Mouse (Mus musculus) embryo, embryonic 10.5 days (tissue): Measurements from ENCODE around the gene St6galnac4.

ENCODE experiments used
- DNase-seq: peaks from one replicate; pipeline ENCODE4 v3.0.0-alpha.2; 2015; ENCODE audit warnings: low spot score

Gene St6galnac4

DNA sequence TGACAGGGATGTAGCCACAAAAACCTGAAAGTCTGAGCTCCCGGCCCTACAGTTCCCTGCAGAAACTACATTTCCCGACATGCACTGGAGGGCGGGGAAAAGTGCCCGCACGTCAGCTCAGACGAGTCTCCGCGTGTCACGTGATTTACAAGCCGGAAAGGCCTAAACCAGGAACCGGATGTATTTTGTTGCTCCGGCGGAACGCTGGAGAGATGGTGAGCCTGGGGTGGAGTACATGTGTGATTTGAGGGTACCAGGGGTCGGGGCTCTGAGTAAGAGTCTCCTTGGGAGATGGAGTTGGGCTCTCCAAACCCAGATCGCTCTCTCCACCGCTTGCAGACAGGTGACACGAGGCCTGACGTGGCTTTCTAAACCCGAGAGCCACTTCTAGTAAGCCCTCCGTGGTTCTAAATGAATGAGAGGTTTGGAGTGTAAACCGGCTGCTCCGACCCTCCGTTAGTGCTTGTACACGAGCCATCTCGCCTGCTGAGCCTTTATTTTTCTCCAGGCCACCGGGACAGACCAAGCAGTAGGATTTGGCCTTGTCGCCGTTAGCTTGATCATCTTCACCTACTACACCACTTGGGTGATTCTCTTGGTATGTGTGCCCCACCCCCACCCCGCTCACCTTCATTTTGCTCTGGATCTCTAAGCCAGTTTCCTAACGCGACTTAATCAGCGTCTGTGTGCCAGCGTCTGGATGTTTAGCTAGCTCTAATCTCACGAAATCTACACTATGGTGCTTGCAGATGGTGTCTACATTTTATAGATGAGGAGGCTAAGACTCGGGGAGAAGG, 16.0 kb upstream of the St6galnac4 start, which contains the start of gene Dpm2:
Dpm2 (plus strand) TSS at position 161 of the 797 bp plus-strand sequence.
- DNase-seq, result peak; percentile 96

DNA sequence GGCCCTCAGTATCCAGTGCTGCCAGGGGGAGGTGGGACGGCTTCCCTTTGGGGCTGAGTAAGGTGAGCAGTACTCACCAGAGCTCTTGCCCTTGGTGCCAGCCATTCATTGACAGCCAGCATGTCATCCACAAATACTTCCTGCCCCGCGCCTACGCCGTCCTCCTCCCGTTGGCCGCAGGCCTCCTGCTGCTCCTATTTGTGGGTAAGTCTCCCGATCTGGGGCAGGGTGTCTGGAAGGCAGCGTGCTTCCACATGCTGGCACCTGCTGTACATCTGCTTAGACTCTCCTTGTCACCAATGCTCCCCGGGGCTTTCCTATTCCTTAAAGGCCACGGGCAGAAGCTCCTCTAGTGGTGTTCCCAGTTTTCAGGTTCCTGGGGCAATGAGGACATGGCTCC, 14.7 kb upstream of the St6galnac4 start:
- DNase-seq, result no peak

DNA sequence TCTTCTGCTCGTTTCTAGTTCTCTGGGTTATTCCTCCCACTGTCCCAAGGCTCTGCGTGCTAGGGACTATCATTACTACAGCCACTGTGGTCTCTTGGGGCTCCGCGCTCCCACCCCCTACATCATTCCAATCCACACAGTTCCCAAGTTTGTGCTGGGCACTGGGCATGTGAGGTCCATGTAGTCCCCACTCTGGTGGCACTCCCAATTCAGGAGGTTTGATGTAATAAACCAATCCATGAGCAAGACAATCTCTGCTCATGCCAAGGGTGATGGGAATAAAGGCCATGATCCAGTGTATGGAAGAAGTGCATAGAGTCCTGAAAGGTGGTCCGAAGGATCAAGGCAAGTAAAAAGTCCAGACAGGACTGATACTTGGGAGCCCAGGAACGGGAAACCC, 12.4 kb upstream of the St6galnac4 start, which contains the start of gene Pip5kl1:
Pip5kl1 (plus strand) TSS at position 301 of the 400 bp plus-strand sequence.
- DNase-seq, result no peak

DNA sequence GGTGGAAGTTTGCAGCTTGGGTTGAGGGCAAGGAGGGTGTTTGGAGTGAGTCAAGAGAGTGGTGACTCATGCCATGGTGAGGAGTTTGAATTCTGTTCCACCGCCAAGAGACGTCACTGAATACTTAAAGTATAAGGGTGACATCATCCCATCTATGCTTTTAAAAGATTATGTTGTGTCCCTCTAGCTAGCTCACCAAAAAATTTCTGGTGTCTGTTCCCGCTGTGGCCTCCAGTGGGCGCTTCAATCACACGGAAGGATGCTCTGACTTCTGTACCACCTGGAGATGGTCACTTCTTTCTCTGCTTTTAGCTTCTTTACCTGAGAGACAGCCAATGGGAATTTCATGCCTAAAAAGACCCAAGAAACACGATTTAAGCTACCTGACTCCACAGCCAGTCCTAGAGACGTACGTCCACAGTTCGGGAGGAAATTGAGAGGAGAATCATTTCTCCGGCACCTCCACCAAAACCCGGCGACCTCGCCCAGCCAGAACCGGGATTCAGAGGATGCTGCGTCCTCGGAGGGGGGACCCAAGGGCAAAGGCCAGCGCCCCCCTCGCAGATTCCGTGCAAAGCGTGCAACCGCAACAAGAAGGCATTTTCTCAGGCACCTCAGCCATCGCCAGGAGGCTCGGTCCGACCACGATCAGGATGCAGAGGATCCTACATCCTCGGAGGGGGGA, 11.9 kb upstream of the St6galnac4 start:
- peak; percentile 80 for DNase-seq

DNA sequence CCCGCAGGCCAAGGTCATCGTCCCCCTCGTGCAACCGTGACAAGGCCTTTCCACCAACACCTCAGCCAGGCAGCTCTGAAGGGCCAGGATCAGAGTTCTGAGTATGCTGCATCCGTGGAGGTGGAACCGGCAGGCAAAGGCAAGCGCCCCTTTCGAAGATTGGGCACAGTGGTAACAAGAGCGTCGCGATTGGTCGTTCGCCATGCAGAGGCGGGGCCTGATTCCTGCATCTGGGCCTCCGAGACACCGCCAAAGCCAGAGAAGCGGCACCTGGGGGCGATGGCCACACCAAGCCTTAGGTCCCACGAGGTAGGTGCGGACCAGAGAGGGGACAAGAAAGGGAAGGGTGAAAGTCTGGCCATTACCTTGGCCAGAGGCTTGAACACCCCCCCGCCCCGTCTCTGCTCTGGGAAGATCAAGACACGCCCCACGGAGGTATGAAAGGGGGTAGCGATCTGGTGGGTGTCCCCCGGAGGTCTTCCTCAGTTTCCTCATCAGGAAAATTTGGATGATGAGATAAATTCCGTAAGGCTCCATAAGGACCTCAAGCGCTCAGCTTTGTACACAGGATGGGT, 11.2 kb upstream of the St6galnac4 start, which contains the start of gene 9430097D07Rik:
9430097D07Rik (minus strand) TSS at position 99 of the 575 bp plus-strand sequence.
- DNase-seq, result peak; percentile 85

DNA sequence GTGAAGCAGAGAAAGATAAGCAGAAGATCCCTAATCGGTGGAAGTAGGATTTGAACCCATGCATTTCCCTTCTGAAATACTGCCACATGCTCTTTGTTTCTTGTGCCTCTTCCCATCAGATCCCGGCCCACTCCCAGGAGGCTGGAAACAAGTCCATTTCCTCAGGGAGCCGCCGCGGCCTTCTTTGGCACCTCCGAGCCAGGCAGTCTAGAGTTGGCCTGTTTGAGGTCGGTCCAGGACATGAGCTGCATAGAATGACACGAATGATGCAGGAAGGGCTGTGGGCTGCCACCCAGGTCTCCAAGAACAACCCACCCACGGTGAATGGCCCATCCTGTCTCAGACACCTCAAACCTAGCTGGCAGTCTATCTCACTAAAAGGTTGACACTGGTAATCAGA, 10.4 kb upstream of the St6galnac4 start:
- DNase-seq, result no peak

DNA sequence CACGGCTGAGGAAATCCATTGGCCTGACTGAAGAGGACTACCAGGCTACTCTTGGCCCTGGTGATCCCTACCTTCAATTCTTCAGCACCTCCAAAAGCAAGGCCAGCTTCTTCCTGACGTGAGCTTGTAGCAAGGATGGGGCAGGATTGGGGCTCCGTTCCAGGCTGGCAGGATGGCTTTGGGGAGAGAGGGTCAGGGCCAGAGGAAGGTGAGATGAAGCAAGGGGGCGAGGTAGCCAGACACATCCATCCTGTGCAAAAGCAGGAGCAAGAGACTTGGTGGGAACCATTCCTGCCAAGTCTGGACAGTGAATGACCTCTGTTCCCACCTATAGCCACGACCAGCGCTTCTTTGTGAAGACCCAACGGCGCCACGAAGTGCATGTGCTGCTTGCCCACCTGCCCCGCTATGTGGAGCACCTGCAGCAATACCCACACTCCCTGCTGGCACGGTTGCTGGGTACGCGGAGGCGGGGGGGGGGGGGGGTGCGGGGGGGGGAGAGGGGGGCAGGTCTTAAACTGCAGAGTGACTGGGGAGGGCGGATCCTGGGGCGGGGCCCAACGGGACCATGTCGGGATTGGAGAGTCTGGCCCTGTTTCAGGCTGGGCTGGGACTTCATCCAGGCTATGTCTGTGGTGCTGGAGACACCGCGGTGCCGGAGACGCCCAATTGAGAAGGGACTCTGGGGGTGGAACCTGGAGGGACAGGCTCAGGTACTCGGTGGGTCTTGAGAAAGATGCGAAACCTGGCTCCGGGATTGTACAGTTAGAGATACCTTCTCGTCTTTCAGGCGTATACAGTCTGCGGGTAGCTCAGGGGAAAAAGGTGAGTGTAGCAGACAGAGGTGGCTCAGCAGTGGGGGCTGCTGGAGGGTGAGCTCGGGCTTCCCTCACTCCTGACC, 8.5 kb upstream of the St6galnac4 start:
- DNase-seq, result no peak

DNA sequence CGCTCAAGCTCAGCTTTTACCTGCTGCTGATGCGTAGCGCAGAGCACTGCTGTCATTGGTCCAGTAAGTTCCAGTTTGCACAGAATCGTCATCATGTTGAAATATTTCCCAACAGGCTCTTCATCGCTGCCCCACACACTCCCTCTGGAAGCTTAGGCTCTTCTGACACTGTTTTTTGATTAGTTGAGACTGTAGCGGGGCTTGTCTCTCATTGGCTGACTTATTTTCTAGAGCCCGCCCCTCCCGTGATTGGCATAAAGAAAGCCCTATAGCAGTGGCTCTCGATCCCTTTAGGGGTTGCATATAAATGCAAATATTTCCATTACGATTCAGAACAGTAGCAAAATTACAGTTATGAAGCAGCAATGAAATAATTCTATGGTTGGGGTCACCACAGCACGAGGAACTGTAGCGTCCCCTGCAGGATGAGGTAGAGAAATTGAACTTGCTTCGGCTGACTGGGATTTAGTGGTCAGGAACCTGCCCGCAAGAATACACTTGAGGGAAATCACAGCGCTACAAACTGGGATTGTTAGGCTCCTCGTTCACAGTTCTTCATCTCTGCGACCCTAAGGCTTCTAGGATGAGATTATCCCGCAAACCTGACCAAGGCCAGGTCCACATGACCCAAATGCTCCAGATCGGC, 5.3 kb upstream of the St6galnac4 start:
- peak; percentile 81 for DNase-seq

DNA sequence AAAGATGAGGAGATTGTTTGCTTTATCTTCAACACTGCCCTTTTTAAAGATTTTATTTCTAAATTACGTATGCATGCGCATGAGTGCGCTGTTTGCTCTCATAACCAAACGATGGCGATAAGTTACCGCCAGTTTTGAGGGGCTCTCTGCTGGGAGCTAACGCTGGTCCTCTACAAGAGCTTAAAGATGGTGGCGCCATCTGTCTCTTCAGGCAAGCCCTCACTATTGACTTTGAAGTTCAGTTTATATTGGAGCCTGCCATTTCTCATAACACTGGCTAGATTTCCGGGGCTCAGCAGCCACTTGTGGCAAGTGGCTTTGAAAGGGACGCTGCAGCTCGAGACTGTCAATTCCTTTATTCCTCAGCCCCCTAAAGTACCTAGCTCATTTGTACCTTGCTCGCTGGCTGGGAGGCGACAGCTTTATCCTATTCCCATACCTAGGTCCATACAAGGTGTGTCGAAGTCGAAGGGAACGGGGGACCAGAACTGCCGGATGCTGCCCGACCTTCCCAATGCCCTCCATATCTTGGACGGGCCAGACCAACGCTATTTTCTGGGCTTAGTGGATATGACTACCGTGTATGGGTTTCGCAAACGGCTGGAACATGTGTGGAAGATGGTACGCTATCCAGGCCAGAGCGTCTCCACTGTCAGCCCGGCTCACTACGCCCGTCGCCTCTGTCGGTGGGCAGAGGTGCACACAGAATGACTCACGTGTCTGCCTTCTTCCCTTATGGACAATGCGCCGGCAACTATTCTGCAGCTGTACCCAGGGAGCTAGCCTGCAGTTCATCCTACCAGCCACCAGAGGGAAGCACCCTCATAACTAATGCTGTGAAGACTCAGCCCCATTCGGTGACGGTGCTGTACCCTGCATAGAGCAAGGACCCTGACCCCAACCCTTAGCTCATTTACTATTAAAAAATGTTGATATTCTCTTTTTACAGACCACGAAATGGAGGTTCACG, 3.8 kb upstream of the St6galnac4 start:
- DNase-seq, result peak; percentile 95

DNA sequence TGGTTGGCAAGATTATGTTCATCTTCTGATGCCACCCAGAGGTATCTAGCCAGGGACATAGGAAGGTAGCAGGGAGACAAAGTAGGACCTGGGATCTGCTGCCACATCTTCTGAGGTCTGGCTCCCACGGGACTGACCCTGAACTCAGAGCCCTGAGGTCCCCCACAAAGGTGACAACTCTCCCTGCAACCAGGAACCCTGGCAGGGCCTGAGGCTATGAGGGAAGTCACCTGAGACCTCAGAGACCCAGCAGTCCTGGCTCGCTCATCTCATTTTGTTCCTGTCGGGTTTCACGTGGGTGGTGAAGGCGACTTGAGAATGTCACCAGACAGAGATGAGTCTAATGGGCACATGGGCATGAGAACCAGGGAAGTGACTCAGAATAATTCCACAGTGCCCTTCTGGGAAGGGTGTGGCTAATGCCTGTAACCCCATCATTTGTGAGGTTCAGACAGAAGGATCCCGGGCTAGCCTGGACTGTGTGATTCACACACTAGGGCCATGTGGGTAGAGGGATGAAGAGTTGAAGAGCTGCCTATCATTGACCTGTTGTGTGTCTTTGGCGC, 1.7 kb upstream of the St6galnac4 start:
- DNase-seq, result no peak

DNA sequence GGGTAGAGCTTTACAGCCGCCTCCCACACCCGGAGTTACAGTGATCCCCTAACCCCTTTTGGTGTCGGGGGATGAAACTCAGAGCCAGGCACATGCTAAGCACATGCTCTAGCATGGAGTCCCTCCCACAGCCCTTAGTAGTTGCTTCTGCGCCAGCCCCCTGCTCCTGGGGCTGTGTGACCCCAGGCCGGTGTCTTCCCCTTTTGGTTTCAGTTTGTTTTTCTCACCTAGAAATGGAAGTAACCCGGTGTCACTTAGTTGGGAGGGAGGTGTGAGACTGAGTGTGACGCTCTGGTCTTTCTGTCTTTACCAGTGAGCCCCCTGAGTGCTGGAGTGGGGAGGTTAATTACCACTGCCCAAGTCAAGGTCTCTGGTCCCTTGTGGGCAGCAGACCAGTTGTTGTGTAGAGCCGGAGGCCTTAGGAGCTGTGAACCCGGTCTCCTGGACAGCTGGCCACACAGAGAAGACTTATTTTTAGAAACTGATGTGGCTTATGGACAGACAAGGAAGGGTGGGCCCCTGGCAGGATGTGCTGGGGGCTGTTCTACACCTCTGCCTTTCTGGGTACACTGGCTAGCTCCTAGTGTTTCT, 931 bp downstream of the St6galnac4 start:
- peak; percentile 29 for DNase-seq

DNA sequence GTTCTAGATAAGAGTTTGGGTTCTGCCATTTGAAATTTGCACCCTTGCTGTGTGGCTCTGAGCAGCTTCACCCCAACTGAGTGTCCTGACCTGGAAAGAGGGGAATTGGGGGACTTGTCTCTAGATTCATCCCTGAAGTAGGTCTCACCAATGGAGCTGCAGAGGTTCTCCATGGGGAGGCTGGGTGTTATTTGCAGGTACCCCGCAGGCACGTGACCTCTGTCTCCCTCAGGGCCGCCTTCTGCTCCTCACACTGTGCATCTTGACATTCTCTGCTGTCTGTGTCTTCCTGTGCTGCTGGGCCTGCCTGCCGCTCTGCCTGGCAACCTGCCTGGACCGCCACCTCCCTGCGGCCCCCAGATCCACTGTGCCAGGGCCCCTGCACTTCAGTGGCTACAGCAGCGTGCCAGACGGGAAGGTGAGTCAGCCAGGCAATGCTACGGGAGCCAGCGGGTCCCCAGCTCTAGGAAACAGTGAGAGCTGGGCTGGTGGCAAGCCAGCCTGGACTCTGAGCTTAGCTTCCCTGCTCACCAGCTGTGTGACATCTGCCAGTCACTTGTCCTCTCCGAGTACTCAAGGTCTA, 2.4 kb downstream of the St6galnac4 start:
- no peak for DNase-seq

DNA sequence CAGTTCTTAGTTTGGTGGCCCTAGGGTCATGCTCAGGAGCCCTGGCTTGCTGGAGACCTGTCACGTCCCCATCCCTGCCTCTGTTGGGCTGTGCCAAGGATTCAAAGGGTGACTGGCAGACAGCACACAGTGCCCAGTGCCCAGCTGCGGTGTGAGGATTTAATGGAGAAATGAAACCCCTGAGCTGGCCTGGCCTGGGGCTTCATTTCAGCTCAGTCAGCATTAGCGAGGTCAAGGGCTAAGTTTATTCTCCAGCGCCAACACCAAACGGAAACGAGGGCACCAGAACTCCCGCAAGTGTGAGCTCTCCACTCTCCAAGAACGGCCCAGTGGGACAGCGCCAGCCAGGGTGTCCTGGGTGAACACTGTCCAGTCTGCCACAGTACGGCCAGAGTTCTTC, 3.3 kb downstream of the St6galnac4 start:
- no peak for DNase-seq

DNA sequence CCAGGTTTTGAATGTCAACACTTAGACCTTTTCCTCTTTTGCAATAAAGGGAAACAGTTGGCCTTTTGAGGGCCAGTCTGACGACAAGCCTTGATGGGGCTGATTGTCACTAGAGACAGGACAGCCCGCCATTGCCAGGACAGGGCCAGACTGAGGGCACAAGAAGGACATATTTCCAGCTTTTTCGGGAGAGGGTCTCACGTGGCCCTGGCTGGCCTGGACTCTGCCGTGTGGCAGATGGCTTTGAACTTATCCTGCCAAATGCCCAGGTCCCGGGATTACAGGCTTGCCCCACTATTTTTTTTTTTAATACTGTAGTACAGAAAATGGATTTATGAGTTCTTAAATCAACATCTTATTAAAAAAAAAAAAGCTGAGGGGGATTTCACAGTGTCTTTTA, 4.4 kb downstream of the St6galnac4 start:
- DNase-seq, result no peak

DNA sequence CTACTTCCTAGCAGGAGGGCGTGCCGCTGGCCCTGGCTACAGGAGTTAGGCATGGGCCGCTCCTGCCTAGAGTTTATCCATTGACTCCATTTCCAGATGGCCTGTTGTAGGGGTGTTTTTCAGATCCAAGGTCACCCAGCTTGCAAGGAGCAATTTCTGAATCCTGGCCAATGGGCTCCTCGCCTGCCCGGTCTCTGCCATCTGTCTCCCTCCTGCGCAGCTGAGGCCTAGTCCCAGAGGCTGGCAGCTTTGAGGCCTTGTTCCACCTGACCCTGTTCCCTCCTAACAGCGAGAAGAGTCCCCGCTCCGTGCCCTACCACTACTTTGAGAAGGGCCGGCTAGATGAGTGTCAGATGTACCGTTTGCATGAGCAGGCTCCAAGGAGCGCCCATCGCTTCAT, 9.8 kb downstream of the St6galnac4 start:
- DNase-seq, result no peak

DNA sequence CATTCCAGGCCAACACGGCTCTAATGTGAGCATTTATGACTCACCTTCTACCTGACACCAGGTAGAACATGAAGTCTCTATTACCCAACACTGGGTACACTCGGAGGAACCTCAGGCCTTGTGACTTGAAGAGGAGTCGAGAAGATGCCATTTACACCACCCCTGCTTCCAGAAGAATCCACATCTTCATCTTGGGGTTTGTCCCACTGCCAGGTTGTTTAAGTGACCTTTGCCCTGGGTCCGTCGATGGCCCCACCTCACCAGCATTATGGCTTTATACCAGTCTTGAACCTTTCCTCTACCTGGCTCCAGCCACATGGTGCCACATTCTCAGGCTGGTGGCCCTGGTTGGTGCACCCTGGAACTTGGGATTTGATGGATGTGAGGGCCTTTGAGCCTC, 10.4 kb downstream of the St6galnac4 start:
- DNase-seq, result no peak

DNA sequence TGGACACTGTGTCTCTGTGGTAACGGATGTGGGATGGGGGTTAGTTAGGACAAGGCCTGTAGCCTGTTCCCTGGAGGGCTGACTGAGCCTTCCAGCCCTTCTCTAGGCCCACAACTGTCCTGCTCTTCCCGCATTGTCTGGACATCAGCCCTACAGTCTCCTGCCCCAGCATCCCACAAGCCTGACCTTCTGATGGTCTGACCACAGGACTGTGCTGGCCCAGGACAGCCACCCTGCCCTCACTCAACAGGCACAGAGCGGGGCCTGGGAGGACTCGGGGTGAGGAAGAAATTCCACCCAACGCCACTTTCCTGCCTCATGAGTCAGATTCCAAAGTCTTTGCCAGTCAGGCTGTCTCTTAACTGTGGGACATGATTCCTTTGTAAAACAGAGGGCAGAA, 10.8 kb downstream of the St6galnac4 start:
- no peak for DNase-seq

DNA sequence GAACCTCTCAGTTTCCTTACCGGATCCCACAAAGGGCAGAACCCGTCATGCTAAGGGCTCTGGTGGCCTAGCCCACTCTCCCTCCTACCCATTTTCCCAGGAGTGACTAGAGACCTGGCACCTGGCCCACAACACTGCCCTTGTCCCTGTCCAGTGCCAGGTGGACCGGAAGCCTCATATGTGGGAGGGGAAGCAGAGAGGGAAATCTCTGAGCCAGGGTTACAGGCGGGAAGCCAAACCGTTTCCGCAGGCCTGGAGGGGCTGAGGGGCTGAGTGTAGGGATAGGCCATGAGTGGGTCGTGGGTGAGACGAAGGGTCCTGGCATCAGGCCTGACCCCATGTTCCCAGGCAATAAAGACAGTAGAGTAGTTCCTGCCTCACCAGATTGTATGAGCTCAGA, 11.6 kb downstream of the St6galnac4 start:
- no peak for DNase-seq

DNA sequence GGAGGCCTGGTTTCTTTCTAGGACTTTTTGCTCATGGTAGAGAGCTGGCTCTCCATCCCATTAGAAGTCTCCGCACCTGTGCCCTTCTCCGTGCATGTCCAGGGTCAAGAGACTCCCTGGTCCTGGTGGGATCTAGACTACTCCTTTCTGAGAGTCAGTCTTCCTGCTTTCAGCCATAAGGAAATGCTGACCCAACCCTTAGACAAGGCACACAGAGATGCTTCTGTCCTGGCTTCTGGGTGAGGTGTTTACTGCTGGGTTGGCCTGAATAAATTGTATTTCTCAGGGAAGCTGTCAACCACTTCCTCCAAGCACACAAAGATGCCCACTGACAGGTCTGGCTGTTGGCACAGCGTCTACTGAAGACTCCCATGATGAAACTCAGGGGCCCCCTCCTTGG, 12.5 kb downstream of the St6galnac4 start, which contains the start of gene St6galnac6:
St6galnac6 (plus strand) TSS at position 301 of the 400 bp plus-strand sequence.
- DNase-seq, result no peak
